Mouse (Mus musculus): ENCODE results near the gene Dnajc3. TPM values are rescaled to one million over a fixed set of nuclear protein-coding genes. Genes with fewer than 3 reads are reported as not detected.
A peak's percentile ranks its signal among the peaks of the same experiment; 100 is the strongest.

Gene Dnajc3
- 35.3 and 46.7 TPM in 2 replicates for polyA plus RNA-seq (2014; fragmentation: Nextera tagmentation; extraction: Ambion mirVana)

- under 1% methylated on average over 121 of the region's 124 CpGs for WGBS
These were observed at the start of gene Dnajc3 for GRCm38 (mm10) chr14:118937533-118938492. Dnajc3 (plus strand) TSS chr14:118937976.

DNA sequence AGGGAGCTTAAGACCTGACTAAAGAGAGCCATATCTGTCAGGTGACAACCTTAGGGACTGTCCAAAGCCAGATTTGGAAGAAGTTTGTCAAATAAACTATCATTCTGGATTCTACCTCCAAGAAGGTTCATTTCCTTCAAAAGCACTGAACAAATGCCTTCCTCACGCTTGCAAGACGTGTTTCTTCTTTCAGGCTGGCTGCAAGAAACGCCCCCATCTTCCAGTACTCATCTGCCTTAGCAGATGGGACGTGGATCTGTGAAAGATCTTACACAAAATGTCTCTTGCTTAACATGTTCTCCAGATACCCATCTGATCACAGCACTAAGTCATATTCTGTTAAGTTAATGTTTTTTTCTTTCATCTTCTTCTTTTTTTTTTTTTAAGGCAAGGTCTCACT is 47.7 kb upstream of the Dnajc3 start:
- no peaks in the 10 kb centered on the region for H3K9me3 ChIP-seq (ENCODE audit: control insufficient read depth, low read length)
- peaks cover 48% of the 10 kb centered on the region; the same call in 1 of the 2 replicates for H3K36me3 ChIP-seq (ENCODE audit: control insufficient read depth, insufficient read depth, low read length)
- no peak overlapping the region for H3K4me2 ChIP-seq (replicated peaks; ENCODE audit: low read depth, low read length)
- H3K27me3 ChIP-seq (ENCODE audit: control insufficient read depth, insufficient read depth, low read length) = no peaks in the 10 kb centered on the region
- WGBS = 84% methylated on average over 4 of the region's 4 CpGs
- no peak overlapping the region for H3K27ac ChIP-seq (ENCODE audit: low read depth, low read length)
- no peak overlapping the region for H3K4me3 ChIP-seq (ENCODE audit: low read length)
- H3K4me1 ChIP-seq (ENCODE audit: control insufficient read depth, insufficient read depth, low read length) = no peaks in the 10 kb centered on the region
- ATAC-seq (ENCODE audit: low FRiP score, low TSS enrichment) = no peak
- no peak overlapping the region for H3K9ac ChIP-seq (ENCODE audit: low read depth, low read length)

More at GRCm38 (mm10) chr14:118937533-118938492, at the start of gene Dnajc3:
- peak; percentile 100 for ATAC-seq (ENCODE audit: low FRiP score, low TSS enrichment)
- H3K27ac ChIP-seq (ENCODE audit: low read depth, low read length) = peak within 1 kb of the TSS; percentile 90
- H3K36me3 ChIP-seq (ENCODE audit: control insufficient read depth, insufficient read depth, low read length) = no peaks in the 10 kb centered on the region
- no peaks in the 10 kb centered on the region for H3K9me3 ChIP-seq (ENCODE audit: control insufficient read depth, low read length)
- peak within 1 kb of the TSS; percentile 66 for H3K4me2 ChIP-seq (replicated peaks; ENCODE audit: low read depth, low read length)
- peak within 1 kb of the TSS; percentile 96 for H3K9ac ChIP-seq (ENCODE audit: low read depth, low read length)
- H3K4me3 ChIP-seq (ENCODE audit: low read length) = peak within 1 kb of the TSS; percentile 97
- no peaks in the 10 kb centered on the region for H3K27me3 ChIP-seq (ENCODE audit: control insufficient read depth, insufficient read depth, low read length)
- H3K4me1 ChIP-seq (ENCODE audit: control insufficient read depth, insufficient read depth, low read length) = peaks cover 5% of the 10 kb centered on the region

GRCm38 (mm10) chr14:118895228-118895627 is 42.5 kb upstream of the Dnajc3 start:
- Histone ChIP-seq H3K27ac (ENCODE audit: low read depth, low read length) (no peak overlapping the region), H3K4me1 (ENCODE audit: control insufficient read depth, insufficient read depth, low read length) (no peaks in the 10 kb centered on the region), H3K27me3 (ENCODE audit: control insufficient read depth, insufficient read depth, low read length) (no peaks in the 10 kb centered on the region), H3K9me3 (ENCODE audit: control insufficient read depth, low read length) (no peaks in the 10 kb centered on the region), H3K4me2 (replicated peaks; ENCODE audit: low read depth, low read length) (no peak overlapping the region), H3K9ac (ENCODE audit: low read depth, low read length) (no peak overlapping the region), H3K4me3 (ENCODE audit: low read length) (no peak overlapping the region), H3K36me3 (ENCODE audit: control insufficient read depth, insufficient read depth, low read length) (peaks cover 46% of the 10 kb centered on the region)
- WGBS = 79% methylated on average over 7 of the region's 7 CpGs
- ATAC-seq (ENCODE audit: low FRiP score, low TSS enrichment) = no peak

GRCm38 (mm10) chr14:118895655-118896054 is 42.1 kb upstream of the Dnajc3 start:
- peaks cover 46% of the 10 kb centered on the region for H3K36me3 ChIP-seq (ENCODE audit: control insufficient read depth, insufficient read depth, low read length)
- WGBS = 74% methylated on average over 10 of the region's 10 CpGs
- H3K9ac ChIP-seq (ENCODE audit: low read depth, low read length) = no peak overlapping the region
- H3K4me3 ChIP-seq (ENCODE audit: low read length) = no peak overlapping the region
- ATAC-seq (ENCODE audit: low FRiP score, low TSS enrichment) = no peak
- H3K27ac ChIP-seq (ENCODE audit: low read depth, low read length) = no peak overlapping the region
- no peaks in the 10 kb centered on the region for H3K9me3 ChIP-seq (ENCODE audit: control insufficient read depth, low read length)
- H3K4me2 ChIP-seq (replicated peaks; ENCODE audit: low read depth, low read length) = no peak overlapping the region
- no peaks in the 10 kb centered on the region for H3K4me1 ChIP-seq (ENCODE audit: control insufficient read depth, insufficient read depth, low read length)
- H3K27me3 ChIP-seq (ENCODE audit: control insufficient read depth, insufficient read depth, low read length) = no peaks in the 10 kb centered on the region

- H3K27me3 ChIP-seq (ENCODE audit: control insufficient read depth, insufficient read depth, low read length) = no peaks in the 10 kb centered on the region
- no peak overlapping the region for H3K27ac ChIP-seq (ENCODE audit: low read depth, low read length)
- H3K4me1 ChIP-seq (ENCODE audit: control insufficient read depth, insufficient read depth, low read length) = no peaks in the 10 kb centered on the region
- H3K9me3 ChIP-seq (ENCODE audit: control insufficient read depth, low read length) = peaks cover 2% of the 10 kb centered on the region; the same call in 1 of the 2 replicates
- 83% methylated on average over 11 of the region's 11 CpGs for WGBS
- H3K4me3 ChIP-seq (ENCODE audit: low read length) = no peak overlapping the region
- ATAC-seq (ENCODE audit: low FRiP score, low TSS enrichment) = no peak
- no peak overlapping the region for H3K9ac ChIP-seq (ENCODE audit: low read depth, low read length)
- peaks cover 60% of the 10 kb centered on the region for H3K36me3 ChIP-seq (ENCODE audit: control insufficient read depth, insufficient read depth, low read length)
- no peak overlapping the region for H3K4me2 ChIP-seq (replicated peaks; ENCODE audit: low read depth, low read length)
These were observed 37.8 kb upstream of the Dnajc3 start for GRCm38 (mm10) chr14:118899940-118900339.

DNA sequence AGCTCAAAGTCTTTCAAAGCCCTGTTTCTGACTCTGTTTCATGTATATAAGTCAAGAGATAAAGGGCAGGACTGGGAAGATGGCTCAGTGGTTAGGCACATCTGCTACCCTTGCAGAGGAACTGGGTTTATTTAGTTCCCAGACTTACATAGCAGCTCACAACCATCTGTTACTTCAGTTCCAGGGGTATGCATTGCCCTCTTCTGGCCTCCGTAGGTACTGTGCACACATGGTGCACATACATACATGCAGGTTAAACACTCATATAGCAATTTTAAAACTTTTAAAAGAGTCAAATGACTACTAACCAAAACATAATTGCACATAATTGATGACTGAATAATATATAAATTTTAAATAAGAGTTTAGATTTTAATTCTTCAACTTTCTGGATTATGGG is 36.9 kb upstream of the Dnajc3 start:
- Histone ChIP-seq H3K27ac (ENCODE audit: low read depth, low read length) (no peak overlapping the region), H3K4me1 (ENCODE audit: control insufficient read depth, insufficient read depth, low read length) (no peaks in the 10 kb centered on the region), H3K9ac (ENCODE audit: low read depth, low read length) (no peak overlapping the region), H3K36me3 (ENCODE audit: control insufficient read depth, insufficient read depth, low read length) (peaks cover 55% of the 10 kb centered on the region), H3K27me3 (ENCODE audit: control insufficient read depth, insufficient read depth, low read length) (no peaks in the 10 kb centered on the region), H3K4me3 (ENCODE audit: low read length) (no peak overlapping the region), H3K4me2 (replicated peaks; ENCODE audit: low read depth, low read length) (no peak overlapping the region), H3K9me3 (ENCODE audit: control insufficient read depth, low read length) (peaks cover 2% of the 10 kb centered on the region; the same call in 1 of the 2 replicates)
- ATAC-seq (ENCODE audit: low FRiP score, low TSS enrichment) = no peak
- WGBS = 97% methylated on average over 1 of the region's 1 CpGs

DNA sequence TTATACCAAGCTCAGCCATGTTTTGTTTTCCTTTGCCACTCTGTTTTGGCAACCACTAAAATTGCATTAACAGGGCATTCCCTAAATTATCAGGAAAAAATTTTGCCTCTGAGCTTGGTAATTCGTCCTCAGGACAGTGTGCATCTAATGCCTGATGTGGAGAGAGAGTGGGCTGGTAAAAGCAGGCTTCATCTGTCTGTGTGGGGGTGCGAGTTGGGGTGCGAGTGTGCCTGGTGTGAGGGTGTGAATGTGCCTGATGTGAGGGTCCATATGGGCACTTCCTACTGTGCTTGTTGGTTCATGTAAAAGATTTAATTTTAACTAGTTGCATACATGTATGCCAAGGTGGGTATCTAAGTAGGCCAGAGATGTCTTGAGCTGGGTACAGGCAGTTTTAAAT is 34.4 kb upstream of the Dnajc3 start:
- WGBS = 87% methylated on average over 3 of the region's 3 CpGs
- peaks cover 65% of the 10 kb centered on the region for H3K36me3 ChIP-seq (ENCODE audit: control insufficient read depth, insufficient read depth, low read length)
- no peaks in the 10 kb centered on the region for H3K27me3 ChIP-seq (ENCODE audit: control insufficient read depth, insufficient read depth, low read length)
- peaks cover 2% of the 10 kb centered on the region; the same call in 1 of the 2 replicates for H3K9me3 ChIP-seq (ENCODE audit: control insufficient read depth, low read length)
- no peak overlapping the region for H3K4me2 ChIP-seq (replicated peaks; ENCODE audit: low read depth, low read length)
- peaks cover 6% of the 10 kb centered on the region; the same call in 1 of the 2 replicates for H3K4me1 ChIP-seq (ENCODE audit: control insufficient read depth, insufficient read depth, low read length)
- H3K27ac ChIP-seq (ENCODE audit: low read depth, low read length) = no peak overlapping the region
- no peak overlapping the region for H3K9ac ChIP-seq (ENCODE audit: low read depth, low read length)
- ATAC-seq (ENCODE audit: low FRiP score, low TSS enrichment) = no peak
- H3K4me3 ChIP-seq (ENCODE audit: low read length) = no peak overlapping the region

GRCm38 (mm10) chr14:118903867-118904562 is 33.8 kb upstream of the Dnajc3 start:
- H3K36me3 ChIP-seq (ENCODE audit: control insufficient read depth, insufficient read depth, low read length) = peaks cover 67% of the 10 kb centered on the region
- 45% methylated on average over 6 of the region's 6 CpGs for WGBS
- H3K9ac ChIP-seq (ENCODE audit: low read depth, low read length) = no peak overlapping the region
- no peak for ATAC-seq (ENCODE audit: low FRiP score, low TSS enrichment)
- peaks cover 6% of the 10 kb centered on the region; the same call in 1 of the 2 replicates for H3K4me1 ChIP-seq (ENCODE audit: control insufficient read depth, insufficient read depth, low read length)
- no peak overlapping the region for H3K4me3 ChIP-seq (ENCODE audit: low read length)
- no peak overlapping the region for H3K27ac ChIP-seq (ENCODE audit: low read depth, low read length)
- no peaks in the 10 kb centered on the region for H3K27me3 ChIP-seq (ENCODE audit: control insufficient read depth, insufficient read depth, low read length)
- H3K4me2 ChIP-seq (replicated peaks; ENCODE audit: low read depth, low read length) = no peak overlapping the region
- H3K9me3 ChIP-seq (ENCODE audit: control insufficient read depth, low read length) = peaks cover 2% of the 10 kb centered on the region; the same call in 1 of the 2 replicates

Measured in kidney, embryonic 14.5 days (tissue).